Mouse (Mus musculus) lung, postnatal 0 days (tissue): ENCODE measurements around the gene Gm45521. TPM values are rescaled to one million over a fixed set of nuclear protein-coding genes. Genes with fewer than 3 reads are reported as not detected.

ENCODE experiments used
- ATAC-seq: fragments of 200-750 bp; cut with Nextera tagmentation; 2 replicates; pipeline ENCODE4 v1.8.0; 2017; ENCODE audit warnings: moderate library complexity
- DNase-seq: peaks from one replicate; pipeline ENCODE4 v3.0.0-alpha.2; 2016; ENCODE audit warnings: low spot score
- H3K27ac ChIP-seq: fragments of 300-500 bp; sonication (generic); 2 replicates; pipeline ENCODE4 v1.5.1; 2014; ENCODE audit warnings: antibody characterized with exemption, mild to moderate bottlenecking, low read length, mixed read lengths
- H3K27me3 ChIP-seq: fragments of 300-500 bp; sonication (generic); replicated peaks from 2 replicates; pipeline ENCODE4 v1.6.1; 2014; ENCODE audit warnings: low read length, mixed read lengths; ENCODE audit not compliant: insufficient read depth
- H3K36me3 ChIP-seq: fragments of 300-500 bp; sonication (generic); 2 replicates; pipeline ENCODE4 v1.6.1; 2014; ENCODE audit warnings: low read length, mixed read lengths; ENCODE audit not compliant: insufficient read depth
- H3K4me1 ChIP-seq: fragments of 300-500 bp; sonication (generic); 2 replicates; pipeline ENCODE4 v1.6.1; 2014; ENCODE audit warnings: antibody characterized with exemption, low read depth, low read length, mixed read lengths; ENCODE audit not compliant: insufficient read depth
- H3K4me2 ChIP-seq: fragments of 300-500 bp; sonication (generic); replicated peaks from 2 replicates; pipeline ENCODE4 v1.6.1; 2014; ENCODE audit warnings: low read depth, mild to moderate bottlenecking, low read length, moderate library complexity, mixed read lengths
- H3K4me3 ChIP-seq: fragments of 300-500 bp; sonication (generic); 2 replicates; pipeline ENCODE4 v1.5.1; 2014; ENCODE audit warnings: low read depth, low read length
- H3K9ac ChIP-seq: fragments of 300-500 bp; sonication (generic); replicated peaks from 2 replicates; pipeline ENCODE4 v1.6.1; 2014; ENCODE audit warnings: low read depth, mild to moderate bottlenecking
- H3K9me3 ChIP-seq: fragments of 300-500 bp; sonication (generic); 2 replicates; pipeline ENCODE4 v1.6.1; 2016; ENCODE audit warnings: low read length, mixed read lengths
- CTCF ChIP-seq: IDR thresholded peaks from 2 replicates; pipeline ENCODE4 v1.5.1; 2016; ENCODE audit warnings: antibody characterized with exemption, mild to moderate bottlenecking
- EP300 ChIP-seq: IDR thresholded peaks from 2 replicates; pipeline ENCODE4 v1.6.1; 2016; ENCODE audit warnings: antibody characterized with exemption, mild to moderate bottlenecking, control low read depth
- WGBS: fragments of 180-500 bp; shearing (Covaris S2); extraction: QIAGEN DNeasy Blood & Tissue Kit; methylation state at CpG from one replicate; pipeline ENCODE4 v1.1.7; 2014; 5-methylcytosine and 5-hydroxymethylcytosine counted together
- polyA plus RNA-seq: library from polyadenylated mRNA; unstranded; fragments of >200 nt; fragmentation: Nextera tagmentation; extraction: Ambion mirVana; gene quantifications from 2 replicates; pipeline ENCODE4 v1.2.1, GENCODE M21; 2015

Gene Gm45521
- polyA plus RNA-seq, 1 experiment from 2014 or later, result not detected

GRCm38 (mm10) chr14:7999435-7999834 lies 42.3 kb downstream of the Gm45521 start:
- no peaks in the 10 kb centered on the region for H3K36me3 ChIP-seq
- H3K4me2 ChIP-seq, result no peak overlapping the region
- 61% methylated on average over 5 of the region's 5 CpGs for WGBS
- DNase-seq (no peak), ATAC-seq (no peak)
- TF ChIP-seq EP300 (no peak), CTCF (no peak)
- H3K4me3 ChIP-seq, result no peak overlapping the region
- H3K9me3 ChIP-seq, result no peaks in the 10 kb centered on the region
- H3K27ac ChIP-seq, result no peak overlapping the region
- peaks cover 3% of the 10 kb centered on the region; the same call in 1 of the 2 replicates for H3K4me1 ChIP-seq
- H3K9ac ChIP-seq, result no peak overlapping the region
- 0 out of 2 replicates have a peak, but pooled peaks cover 8% of the 10 kb centered on the region for H3K27me3 ChIP-seq

GRCm38 (mm10) chr14:8000247-8000646 lies 43.2 kb downstream of the Gm45521 start:
- DNase-seq (no peak), ATAC-seq (no peak)
- H3K9ac ChIP-seq, result no peak overlapping the region
- H3K4me3 ChIP-seq, result no peak overlapping the region
- H3K4me2 ChIP-seq, result no peak overlapping the region
- H3K36me3 ChIP-seq, result no peaks in the 10 kb centered on the region
- 73% methylated on average over 5 of the region's 5 CpGs for WGBS
- peaks cover 3% of the 10 kb centered on the region; the same call in 1 of the 2 replicates for H3K4me1 ChIP-seq
- no peaks in the 10 kb centered on the region for H3K9me3 ChIP-seq
- H3K27me3 ChIP-seq, result 0 out of 2 replicates have a peak, but pooled peaks cover 8% of the 10 kb centered on the region
- H3K27ac ChIP-seq, result no peak overlapping the region
- no peak for TF ChIP-seq EP300
- no peak for TF ChIP-seq CTCF

- TF ChIP-seq EP300 (no peak), CTCF (no peak)
- Histone ChIP-seq H3K9me3 (no peaks in the 10 kb centered on the region), H3K4me1 (peaks cover 3% of the 10 kb centered on the region; the same call in 1 of the 2 replicates), H3K4me2 (no peak overlapping the region), H3K4me3 (no peak overlapping the region), H3K27me3 (0 out of 2 replicates have a peak, but pooled peaks cover 8% of the 10 kb centered on the region), H3K9ac (no peak overlapping the region), H3K36me3 (no peaks in the 10 kb centered on the region), H3K27ac (no peak overlapping the region)
- DNase-seq, result no peak
- 22% methylated on average over 17 of the region's 17 CpGs for WGBS
- ATAC-seq, result no peak
Observed at GRCm38 (mm10) chr14:8000831-8001685, 44.0 kb downstream of the Gm45521 start.

- ATAC-seq, result peak; percentile 91
- H3K4me3 ChIP-seq, result peak within 1 kb of the TSS; percentile 43
- TF ChIP-seq EP300, result no peak
- TF ChIP-seq CTCF, result no peak
- peak; percentile 86 for DNase-seq
- H3K4me1 ChIP-seq, result peaks cover 3% of the 10 kb centered on the region; the same call in 1 of the 2 replicates
- H3K27me3 ChIP-seq, result 0 out of 2 replicates have a peak, but pooled peaks cover 8% of the 10 kb centered on the region
- WGBS, result 1% methylated on average over 38 of the region's 38 CpGs
- H3K36me3 ChIP-seq, result no peaks in the 10 kb centered on the region
- peak within 1 kb of the TSS; percentile 8; the same call in 1 of the 2 replicates for H3K9ac ChIP-seq
- H3K4me2 ChIP-seq, result peak within 1 kb of the TSS; percentile 88
- H3K27ac ChIP-seq, result no peak within 1 kb of the TSS
- no peaks in the 10 kb centered on the region for H3K9me3 ChIP-seq
Observed at GRCm38 (mm10) chr14:8002432-8003092, 45.5 kb downstream of the Gm45521 start, which contains the start of gene Abhd6. Gene Abhd6 (plus strand): TSS chr14:8002902.

GRCm38 (mm10) chr14:8003093-8003670 lies 46.1 kb downstream of the Gm45521 start:
- H3K9me3 ChIP-seq, result no peaks in the 10 kb centered on the region
- H3K4me2 ChIP-seq, result peak overlapping the region; percentile 88
- peak; percentile 40 for DNase-seq
- peak; percentile 11; the same call in 1 of the 2 replicates for ATAC-seq
- H3K4me3 ChIP-seq, result peak overlapping the region; percentile 43
- peak overlapping the region; percentile 8; the same call in 1 of the 2 replicates for H3K9ac ChIP-seq
- H3K36me3 ChIP-seq, result no peaks in the 10 kb centered on the region
- no peak for TF ChIP-seq EP300
- TF ChIP-seq CTCF, result no peak
- 1% methylated on average over 23 of the region's 23 CpGs for WGBS
- peaks cover 3% of the 10 kb centered on the region; the same call in 1 of the 2 replicates for H3K4me1 ChIP-seq
- 0 out of 2 replicates have a peak, but pooled peaks cover 8% of the 10 kb centered on the region for H3K27me3 ChIP-seq
- no peak overlapping the region for H3K27ac ChIP-seq
